Mouse (Mus musculus) kidney, postnatal 0 days (tissue): Measurements from ENCODE around the gene Serpinc1. TPM values are rescaled to one million over a fixed set of nuclear protein-coding genes. Genes with fewer than 3 reads are reported as not detected.

Experiments used
- ATAC-seq: fragments of 200-750 bp; cut with Nextera tagmentation; replicated peaks from 2 replicates; pipeline ENCODE4 v1.8.0; 2017; ENCODE audit warnings: low read depth, moderate number of reproducible peaks, moderate TSS enrichment, moderate library complexity; ENCODE audit not compliant: low FRiP score
- DNase-seq: peaks from one replicate; pipeline ENCODE4 v3.0.0-alpha.2; 2016; ENCODE audit warnings: low spot score
- H3K27ac ChIP-seq: fragments of 300-500 bp; sonication (generic); 2 replicates; pipeline ENCODE4 v1.5.1; 2014; ENCODE audit warnings: mild to moderate bottlenecking
- H3K27me3 ChIP-seq: fragments of 300-500 bp; sonication (generic); 2 replicates; pipeline ENCODE4 v1.6.1; 2014; ENCODE audit warnings: low read length, mixed read lengths; ENCODE audit not compliant: insufficient read depth
- H3K36me3 ChIP-seq: fragments of 300-500 bp; sonication (generic); 2 replicates; pipeline ENCODE4 v1.6.1; 2014; ENCODE audit warnings: low read length, mixed read lengths; ENCODE audit not compliant: insufficient read depth
- H3K4me1 ChIP-seq: fragments of 300-500 bp; sonication (generic); replicated peaks from 2 replicates; pipeline ENCODE4 v1.6.1; 2014; ENCODE audit warnings: antibody characterized with exemption, low read length, mixed read lengths; ENCODE audit not compliant: insufficient read depth
- H3K4me2 ChIP-seq: fragments of 300-500 bp; sonication (generic); 2 replicates; pipeline ENCODE4 v1.6.1; 2014; ENCODE audit warnings: mild to moderate bottlenecking, low read length, moderate library complexity, mixed read lengths
- H3K4me3 ChIP-seq: fragments of 300-500 bp; sonication (generic); replicated peaks from 2 replicates; pipeline ENCODE4 v1.5.1; 2014; ENCODE audit warnings: low read depth, low read length
- H3K9ac ChIP-seq: fragments of 300-500 bp; sonication (generic); 2 replicates; pipeline ENCODE4 v1.6.1; 2014; ENCODE audit warnings: low read depth, low read length
- H3K9me3 ChIP-seq: fragments of 300-500 bp; sonication (generic); replicated peaks from 2 replicates; pipeline ENCODE4 v1.6.1; 2016; ENCODE audit warnings: low read length, inconsistent platforms, mixed read lengths
- CTCF ChIP-seq: IDR thresholded peaks from 2 replicates; pipeline ENCODE4 v1.5.1; 2016; ENCODE audit warnings: antibody characterized with exemption, low read depth, mild to moderate bottlenecking, moderate library complexity
- WGBS: fragments of 180-500 bp; shearing (Covaris S2); extraction: QIAGEN DNeasy Blood & Tissue Kit; methylation state at CpG from one replicate; pipeline ENCODE4 v1.1.7; 2014; 5-methylcytosine and 5-hydroxymethylcytosine counted together
- polyA plus RNA-seq: library from polyadenylated mRNA; unstranded; fragments of >200 nt; fragmentation: Nextera tagmentation; extraction: Ambion mirVana; gene quantifications from 2 replicates; pipeline ENCODE4 v1.2.1, GENCODE M21; 2015

Serpinc1 gene
- polyA plus RNA-seq, 1 experiment from 2014 or later: 1.8 TPM

DNA sequence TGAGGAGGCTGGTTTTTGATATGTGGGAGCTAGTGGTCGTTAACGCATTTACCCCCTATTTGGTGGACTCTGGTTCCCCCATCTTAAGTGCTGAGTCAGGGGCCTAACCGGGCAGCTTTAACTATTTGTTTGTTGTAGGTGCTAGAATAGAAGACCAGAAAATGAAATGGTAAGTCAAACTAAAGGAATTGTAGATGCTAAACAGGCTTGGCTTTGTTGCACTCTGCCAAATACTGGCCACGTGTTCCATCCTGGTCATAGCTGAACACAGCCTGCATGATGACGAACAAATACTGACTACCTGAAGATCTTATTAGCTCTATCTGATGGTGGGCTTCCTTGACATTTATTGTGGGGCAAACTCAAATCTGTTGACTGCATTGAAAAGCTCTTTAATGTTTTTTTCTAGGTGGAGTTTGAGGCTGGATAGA lies 58.0 kb downstream of the Serpinc1 start:
- peak; percentile 25 for DNase-seq

DNA sequence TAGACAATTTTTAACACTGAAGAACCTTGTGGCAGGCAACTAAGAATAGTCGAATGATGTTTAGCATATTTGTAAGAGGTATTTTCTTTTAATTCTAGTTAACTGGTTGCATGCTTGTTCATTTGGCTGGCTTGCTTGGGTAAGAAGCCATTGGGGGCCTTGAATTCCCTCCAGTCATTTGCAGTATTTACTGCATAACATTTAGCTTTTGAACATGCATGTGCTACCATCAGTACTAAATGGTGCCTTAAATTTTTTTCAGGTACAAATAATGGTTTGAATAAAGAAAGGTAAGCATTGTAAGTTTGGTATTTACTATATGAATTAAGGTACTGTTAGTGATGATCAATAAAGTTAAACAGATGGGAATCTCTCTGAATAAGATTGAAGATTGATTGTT lies 58.6 kb downstream of the Serpinc1 start:
- Histone ChIP-seq H3K4me3 (peak overlapping the region; percentile 81), H3K27me3 (no peaks in the 10 kb centered on the region), H3K36me3 (peaks cover 20% of the 10 kb centered on the region), H3K9ac (no peak overlapping the region; the same call in 1 of the 2 replicates), H3K4me1 (peaks cover 6% of the 10 kb centered on the region; the same call in 1 of the 2 replicates), H3K4me2 (peak overlapping the region; percentile 88), H3K9me3 (no peaks in the 10 kb centered on the region), H3K27ac (no peak overlapping the region)
- WGBS: 5% methylated on average over 1 of the region's 1 CpGs
- no peak for ATAC-seq
- no peak for DNase-seq
- no peak for TF ChIP-seq CTCF

More for the DNA sequence above, 58.0 kb downstream of the Serpinc1 start:
- ATAC-seq: no peak
- Histone ChIP-seq H3K4me3 (peak overlapping the region; percentile 81), H3K27me3 (no peaks in the 10 kb centered on the region), H3K9me3 (no peaks in the 10 kb centered on the region), H3K36me3 (peaks cover 25% of the 10 kb centered on the region), H3K9ac (peak overlapping the region; percentile 78), H3K4me1 (peaks cover 6% of the 10 kb centered on the region; the same call in 1 of the 2 replicates), H3K27ac (peak overlapping the region; percentile 95), H3K4me2 (peak overlapping the region; percentile 88)
- no peak for TF ChIP-seq CTCF
- 1% methylated on average over 5 of the region's 5 CpGs for WGBS

DNA sequence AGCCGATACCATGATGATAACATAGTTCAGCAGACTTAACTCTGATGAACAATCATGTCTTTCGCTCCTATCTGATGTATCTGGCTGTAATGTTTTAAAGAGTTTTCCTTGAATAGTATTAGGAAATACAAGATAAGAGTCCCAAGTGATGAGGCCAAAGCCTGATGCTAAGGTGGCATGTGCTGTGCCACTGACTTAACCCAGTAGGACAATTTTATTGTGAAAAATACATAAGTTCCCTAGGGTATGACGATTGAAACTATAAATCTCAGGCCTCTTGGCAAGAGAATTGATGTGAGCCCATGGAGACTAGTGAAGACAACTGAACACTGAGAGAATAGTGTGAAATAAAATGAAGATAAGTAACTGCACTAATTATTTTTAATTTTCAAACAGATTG lies 59.2 kb downstream of the Serpinc1 start:
- ATAC-seq (no peak), DNase-seq (no peak)
- Histone ChIP-seq H3K36me3 (peaks cover 20% of the 10 kb centered on the region), H3K27ac (no peak overlapping the region), H3K27me3 (no peaks in the 10 kb centered on the region), H3K4me1 (peaks cover 6% of the 10 kb centered on the region; the same call in 1 of the 2 replicates), H3K9ac (no peak overlapping the region), H3K4me3 (peak overlapping the region; percentile 20; the same call in 1 of the 2 replicates), H3K4me2 (peak overlapping the region; percentile 88), H3K9me3 (no peaks in the 10 kb centered on the region)
- no peak for TF ChIP-seq CTCF
- WGBS: 10% methylated on average over 3 of the region's 3 CpGs

DNA sequence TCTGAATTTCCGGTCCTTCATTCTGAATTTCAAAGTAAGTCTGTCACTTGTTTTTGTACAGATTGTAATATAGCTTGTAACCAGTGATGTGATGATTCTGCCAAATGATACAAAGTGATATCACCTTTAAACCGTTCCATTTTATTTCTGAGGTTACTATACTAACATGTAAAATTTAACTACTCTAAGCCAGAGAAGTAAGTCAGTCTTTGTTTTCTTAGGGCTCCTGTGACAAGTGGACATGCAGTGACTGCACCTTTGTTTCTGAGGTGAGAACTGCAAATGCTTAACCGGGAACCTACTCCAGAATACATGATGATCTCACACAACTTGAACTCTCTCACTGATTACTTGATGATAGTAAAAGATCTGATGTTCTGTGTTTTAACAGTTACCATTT lies 59.6 kb downstream of the Serpinc1 start:
- no peaks in the 10 kb centered on the region for H3K9me3 ChIP-seq
- no peak for DNase-seq
- H3K4me1 ChIP-seq: peaks cover 6% of the 10 kb centered on the region; the same call in 1 of the 2 replicates
- no peak overlapping the region for H3K4me3 ChIP-seq
- no peak overlapping the region for H3K27ac ChIP-seq
- no peak for TF ChIP-seq CTCF
- H3K36me3 ChIP-seq: peaks cover 20% of the 10 kb centered on the region
- no peaks in the 10 kb centered on the region for H3K27me3 ChIP-seq
- no peak overlapping the region for H3K9ac ChIP-seq
- peak overlapping the region; percentile 88; the same call in 1 of the 2 replicates for H3K4me2 ChIP-seq
- WGBS: 23% methylated on average over 3 of the region's 3 CpGs
- ATAC-seq: no peak

DNA sequence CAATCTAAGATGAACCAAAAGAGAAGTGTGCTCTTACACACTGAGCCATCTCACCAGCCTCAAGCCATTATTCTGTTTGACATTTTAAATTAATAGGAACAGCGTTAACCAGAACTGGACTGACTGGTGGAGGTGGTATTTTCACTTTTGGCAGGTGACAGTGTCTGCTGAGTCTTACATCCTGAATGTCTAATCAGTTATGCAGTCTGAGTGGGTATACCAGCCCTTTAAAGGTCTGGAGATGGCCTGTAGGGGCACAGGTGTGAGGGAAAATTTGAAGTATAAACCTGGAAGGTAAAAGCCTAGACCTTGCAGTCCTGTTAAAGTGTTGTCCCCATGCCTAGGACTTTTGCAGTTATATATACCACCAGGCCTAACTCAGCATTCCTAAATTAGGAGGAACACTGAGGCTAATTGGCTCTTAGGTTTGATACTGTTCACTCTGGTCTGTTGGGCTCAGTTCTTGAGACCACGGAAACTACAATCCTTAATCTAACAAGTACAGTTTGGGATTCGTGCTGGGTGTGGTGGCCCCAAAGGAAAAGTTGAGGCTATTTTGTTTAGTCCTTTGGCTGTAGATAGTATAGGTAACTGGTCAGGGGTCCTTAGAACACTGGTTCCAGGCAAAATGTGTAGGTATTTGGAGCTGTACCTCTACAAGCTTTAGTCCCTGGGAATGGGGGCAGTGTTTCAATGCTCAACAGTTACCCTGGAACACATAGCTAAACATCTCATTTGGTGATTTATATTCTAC lies 60.8 kb downstream of the Serpinc1 start:
- 17% methylated on average over 3 of the region's 3 CpGs for WGBS
- Histone ChIP-seq H3K4me2 (no peak overlapping the region), H3K27ac (0 out of 2 replicates have a peak overlapping the region, but pooled peaks have one; percentile 10), H3K9me3 (no peaks in the 10 kb centered on the region), H3K4me3 (no peak overlapping the region), H3K4me1 (peaks cover 6% of the 10 kb centered on the region; the same call in 1 of the 2 replicates), H3K27me3 (no peaks in the 10 kb centered on the region), H3K9ac (no peak overlapping the region), H3K36me3 (peaks cover 28% of the 10 kb centered on the region)
- no peak for DNase-seq
- no peak for TF ChIP-seq CTCF
- ATAC-seq: no peak

DNA sequence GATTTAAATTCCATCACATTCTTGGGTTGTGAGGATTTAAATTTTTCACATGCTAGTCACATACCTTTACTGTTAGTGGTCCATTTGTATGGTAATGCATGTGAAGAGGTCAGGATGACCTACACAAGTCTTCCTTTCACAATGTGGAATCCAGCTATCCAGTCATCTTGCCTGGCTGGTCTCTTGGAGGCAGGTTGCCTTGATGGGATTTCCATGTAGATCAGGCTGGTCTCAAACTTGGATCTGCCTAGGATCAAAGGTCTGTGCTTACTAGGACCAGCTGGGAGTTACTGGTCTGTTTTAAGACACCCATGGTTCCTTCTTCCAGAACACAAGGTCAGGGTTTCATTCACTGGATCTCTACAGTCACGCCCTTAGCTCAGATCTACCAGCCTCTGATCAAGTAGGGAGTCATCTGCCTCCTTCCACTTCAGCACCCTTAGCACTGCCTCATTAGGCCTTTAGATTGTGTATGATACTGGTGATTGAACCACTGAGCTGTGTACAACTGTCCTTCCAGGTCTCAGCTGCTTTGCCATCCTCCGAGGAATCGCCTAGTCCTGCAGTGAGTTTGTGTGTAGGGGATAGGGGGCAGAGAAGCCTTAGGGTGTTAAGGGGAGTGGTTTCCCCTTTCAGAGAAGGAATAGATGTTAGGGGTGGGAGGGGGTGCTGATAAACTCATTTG lies 61.5 kb downstream of the Serpinc1 start:
- H3K4me1 ChIP-seq: peaks cover 6% of the 10 kb centered on the region; the same call in 1 of the 2 replicates
- peak; percentile 28 for DNase-seq
- peaks cover 29% of the 10 kb centered on the region for H3K36me3 ChIP-seq
- TF ChIP-seq CTCF: no peak
- no peak overlapping the region for H3K9ac ChIP-seq
- no peak overlapping the region for H3K4me2 ChIP-seq
- 19% methylated on average over 3 of the region's 3 CpGs for WGBS
- no peaks in the 10 kb centered on the region for H3K9me3 ChIP-seq
- no peaks in the 10 kb centered on the region for H3K27me3 ChIP-seq
- H3K4me3 ChIP-seq: no peak overlapping the region
- ATAC-seq: no peak; the same call in 1 of the 2 replicates
- peak overlapping the region; percentile 32 for H3K27ac ChIP-seq
